Mouse (Mus musculus) erythroblast, embryonic 14.5 days (primary cell): ENCODE results near the gene 4930415O20Rik.

Experiments used
- GATA1 ChIP-seq: IDR thresholded peaks from 2 replicates; pipeline ENCODE4 v1.6.1; 2012; ENCODE audit warnings: low read length, inconsistent platforms, mixed read lengths
- TAL1 ChIP-seq: IDR thresholded peaks from 3 replicates; pipeline ENCODE4 v1.6.1; 2012; ENCODE audit warnings: low read length, inconsistent platforms, mixed read lengths

GRCm38 (mm10) chr15:98632921-98633320 is 62.1 kb downstream of the 4930415O20Rik start:
- no peak for TF ChIP-seq GATA1
- TF ChIP-seq TAL1: no peak
